Mouse (Mus musculus): ENCODE measurements around the gene Adgrb3. TPM values are rescaled to one million over a fixed set of nuclear protein-coding genes. Genes with fewer than 3 reads are reported as not detected.
A peak's percentile ranks its signal among the peaks of the same experiment; 100 is the strongest.

Gene Adgrb3
- total RNA-seq, 2 experiments from 2014 or later: not detected

DNA sequence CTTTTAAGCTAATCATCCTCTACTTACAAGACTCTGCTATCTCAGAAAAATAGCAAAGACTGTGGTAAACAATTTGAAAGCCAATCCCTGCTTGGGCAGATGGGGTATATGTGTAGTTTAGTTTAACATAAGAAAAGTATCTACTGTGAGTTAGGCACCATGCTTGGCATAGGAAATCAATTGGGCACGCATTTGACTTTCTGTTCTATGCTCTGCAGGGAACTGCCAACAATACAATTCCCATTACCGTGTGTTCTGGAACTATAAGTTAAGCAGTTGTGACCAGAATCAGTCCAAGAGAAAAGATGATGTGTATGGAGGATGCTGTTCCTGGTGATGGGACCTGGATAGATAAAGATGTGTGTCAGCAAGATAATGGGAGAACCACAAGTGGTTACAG, 517.2 kb downstream of the Adgrb3 start:
- no peak for ATAC-seq (replicated peaks; ENCODE audit: poor library complexity)

DNA sequence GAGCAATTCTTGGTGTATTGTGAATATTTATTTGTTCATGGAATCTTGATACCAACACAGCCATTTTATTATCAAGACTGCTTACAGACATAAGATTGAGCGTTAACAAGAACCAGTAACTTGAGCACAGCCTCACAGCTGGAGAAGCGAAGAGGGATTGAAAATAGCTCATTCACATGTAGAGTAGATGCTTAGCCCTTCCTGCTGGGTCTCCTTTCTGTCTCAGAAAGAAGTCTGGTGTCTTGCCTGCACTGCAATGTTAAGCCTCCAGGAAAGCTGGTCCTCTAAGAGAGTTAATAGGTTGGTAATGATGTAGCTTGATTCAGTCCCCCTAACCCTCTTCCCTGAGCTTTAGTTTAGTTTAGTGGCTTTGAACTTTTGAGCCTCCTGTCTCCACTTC, 519.4 kb downstream of the Adgrb3 start:
- no peak for ATAC-seq (replicated peaks; ENCODE audit: poor library complexity)

DNA sequence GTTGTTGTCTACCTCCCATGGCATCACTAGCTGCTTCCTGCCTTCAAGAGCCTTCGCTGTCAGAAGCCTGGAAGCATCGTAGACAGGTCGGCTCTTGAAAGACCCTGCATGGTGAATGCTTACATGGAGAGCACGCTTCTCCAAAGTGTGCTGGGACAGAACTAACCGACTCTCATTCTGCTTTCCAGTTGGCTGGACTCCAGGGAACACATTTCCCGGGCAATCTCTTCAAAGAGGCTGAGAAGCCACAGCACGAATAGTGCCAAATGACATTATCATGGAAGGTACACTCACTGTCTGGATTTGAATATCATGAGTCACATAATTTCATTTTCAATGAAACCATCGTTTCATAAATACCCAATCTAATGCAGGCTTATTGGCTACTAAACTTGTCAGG, 548.0 kb downstream of the Adgrb3 start:
- no peak for ATAC-seq (replicated peaks; ENCODE audit: poor library complexity)

DNA sequence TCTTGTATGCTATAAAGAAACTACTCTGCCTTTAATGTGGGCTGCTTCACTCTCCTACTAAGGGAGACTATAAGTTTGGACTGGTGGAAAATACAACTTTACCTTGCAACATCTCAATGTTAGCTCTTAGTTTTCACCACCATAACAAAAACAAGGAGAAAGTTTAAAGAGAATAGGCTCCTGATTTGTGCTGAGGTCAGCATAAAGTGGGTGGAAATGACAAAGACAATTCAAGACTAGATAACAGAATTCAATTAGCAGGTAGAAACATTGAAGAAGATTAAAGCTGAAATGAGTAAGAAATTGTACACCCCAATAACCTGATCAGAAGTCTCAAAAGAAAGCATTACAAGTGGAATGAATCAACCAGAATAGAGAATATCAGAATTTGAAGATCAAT, 578.9 kb downstream of the Adgrb3 start:
- no peak for ATAC-seq (replicated peaks; ENCODE audit: poor library complexity)

DNA sequence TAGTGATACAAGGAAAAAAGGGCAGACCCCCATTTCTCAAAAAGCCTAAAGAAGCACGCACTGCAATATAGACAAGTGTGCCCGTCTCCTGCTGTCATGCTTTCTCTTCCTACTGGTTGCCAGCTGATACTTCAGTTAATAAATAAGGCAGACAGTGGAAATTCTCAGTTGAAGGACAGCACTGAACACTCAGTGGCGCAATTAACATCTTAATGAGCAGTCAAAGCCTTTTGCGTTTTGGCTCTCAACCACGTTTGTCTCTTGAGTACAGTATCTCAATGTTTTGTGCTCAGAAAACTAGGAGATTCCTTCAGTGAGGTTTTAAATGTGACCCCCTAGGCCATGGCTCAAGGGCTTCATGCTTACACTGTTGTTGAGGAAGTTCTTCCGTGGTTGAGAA, 587.1 kb downstream of the Adgrb3 start:
- no peak for ATAC-seq (replicated peaks; ENCODE audit: poor library complexity)

DNA sequence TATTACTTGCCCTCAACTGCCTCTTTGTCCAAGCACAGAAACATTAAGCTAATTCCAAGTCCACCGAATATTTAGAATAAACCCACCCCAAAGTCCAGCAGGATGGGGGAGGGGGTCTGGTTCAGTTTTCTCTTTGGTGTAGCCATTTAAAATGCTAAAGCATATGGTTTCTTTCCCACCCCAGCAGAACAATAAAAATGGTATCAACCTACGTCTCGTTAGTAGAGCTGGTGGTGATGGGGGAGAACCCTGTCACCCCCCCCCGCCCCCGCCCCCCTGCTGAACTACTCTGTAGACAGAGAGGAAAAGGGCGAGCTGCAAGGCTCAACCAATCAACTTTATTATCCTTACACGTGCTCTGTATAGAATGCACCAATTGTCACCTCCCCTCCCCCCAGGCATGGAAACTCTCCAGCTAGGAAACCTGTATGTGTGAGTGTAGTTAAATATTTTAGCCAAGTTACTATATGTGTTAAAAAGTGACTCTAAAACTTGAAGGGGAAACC, 600.2 kb downstream of the Adgrb3 start:
- no peak for ATAC-seq (replicated peaks; ENCODE audit: poor library complexity)

DNA sequence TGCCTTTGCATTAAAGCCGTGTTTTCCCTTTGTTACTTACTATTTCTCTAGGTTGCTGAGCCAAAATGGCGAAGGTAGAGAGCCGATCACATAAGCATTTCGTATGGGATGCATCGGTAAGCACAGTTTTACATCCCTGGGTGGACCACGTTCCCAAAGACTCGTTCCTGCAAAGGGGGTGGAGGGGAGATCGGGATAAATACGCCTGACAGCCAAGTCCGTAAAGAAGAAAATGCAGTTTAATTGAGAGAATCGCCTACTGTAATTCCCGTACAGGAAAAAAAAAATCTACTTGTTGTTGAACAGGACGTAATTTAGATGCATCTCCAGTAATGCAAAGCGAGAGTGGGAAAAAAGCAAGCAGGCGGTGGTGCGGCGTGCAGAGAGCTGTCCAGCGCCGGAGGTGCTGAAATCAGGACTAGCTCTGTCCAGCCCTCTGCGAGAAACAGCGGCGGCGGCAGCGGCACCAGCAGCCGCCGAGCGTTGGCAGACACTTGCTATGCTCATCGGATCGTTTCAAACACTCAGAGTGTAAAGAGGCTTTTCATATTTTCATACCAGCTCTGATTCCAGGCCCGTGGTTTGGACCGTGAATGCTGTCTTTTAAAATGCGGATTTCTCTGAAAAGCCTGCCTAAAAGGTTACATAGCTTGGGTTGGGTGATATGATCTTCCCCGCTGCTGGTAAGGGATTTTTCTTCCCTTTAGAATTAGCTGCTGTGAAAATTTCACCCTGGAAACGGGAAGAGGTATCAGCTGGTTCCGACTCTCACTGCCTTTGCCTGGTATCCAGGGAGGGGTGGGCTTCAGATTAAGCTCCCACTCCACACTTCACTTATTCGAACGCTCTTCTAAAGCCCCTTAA, 600.9 kb downstream of the Adgrb3 start:
- peak; percentile 81 for ATAC-seq (replicated peaks; ENCODE audit: poor library complexity)

DNA sequence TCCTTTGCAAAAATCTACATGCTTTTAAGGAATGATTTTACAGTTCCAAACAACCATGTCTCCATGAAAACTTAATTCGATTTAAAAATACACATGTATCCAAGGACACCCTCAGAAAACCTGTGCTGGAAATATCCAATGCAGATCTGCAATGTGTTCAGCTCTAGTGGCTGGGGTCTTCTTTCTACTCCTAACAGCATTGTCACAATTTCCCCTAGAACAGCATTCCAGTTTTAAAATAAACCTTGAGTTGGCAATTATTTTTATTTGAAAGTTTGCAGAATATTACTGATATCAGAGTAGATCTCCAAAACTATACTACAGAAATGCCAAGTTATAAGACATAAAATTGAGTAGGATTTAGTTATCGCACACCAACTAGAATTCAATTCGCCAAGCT, 601.6 kb downstream of the Adgrb3 start:
- ATAC-seq (replicated peaks; ENCODE audit: poor library complexity): no peak

DNA sequence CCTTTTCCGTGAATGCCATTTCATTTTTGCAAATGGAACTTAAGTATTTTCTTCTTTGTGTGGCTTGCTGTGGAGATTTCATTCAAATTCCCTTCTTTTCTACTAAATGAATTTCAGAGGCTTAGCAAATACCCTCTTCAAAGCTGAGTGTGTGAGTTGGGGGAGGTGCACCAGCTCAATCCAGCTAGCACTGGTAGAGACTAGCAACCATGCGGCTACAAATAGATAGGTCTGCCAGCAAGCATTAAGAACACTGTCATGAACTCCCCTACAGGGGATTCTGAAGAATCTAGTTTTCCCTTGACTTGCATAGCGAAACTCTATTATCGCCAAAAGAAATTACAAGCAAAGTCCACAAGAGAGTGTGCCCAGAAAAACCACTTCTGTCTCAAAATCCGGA, 624.9 kb downstream of the Adgrb3 start:
- no peak for ATAC-seq (replicated peaks; ENCODE audit: poor library complexity)

DNA sequence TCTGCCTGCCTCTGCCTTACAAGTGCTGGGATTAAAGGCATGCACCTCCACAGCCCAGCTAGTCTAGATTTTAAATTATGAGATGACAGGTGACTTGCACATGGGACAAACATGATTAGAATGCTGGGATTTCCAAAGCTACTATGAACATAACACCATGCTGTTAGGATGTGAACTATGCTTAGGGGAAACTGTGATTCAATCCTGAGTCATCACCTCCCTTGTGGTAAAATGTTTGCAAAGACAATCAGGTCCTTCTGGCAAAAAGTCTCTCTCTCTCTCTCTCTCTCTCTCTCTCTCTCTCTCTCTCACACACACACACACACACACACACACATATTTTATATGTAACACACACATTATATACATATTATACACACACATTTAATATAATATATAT, 630.1 kb downstream of the Adgrb3 start:
- no peak for ATAC-seq (replicated peaks; ENCODE audit: poor library complexity)

DNA sequence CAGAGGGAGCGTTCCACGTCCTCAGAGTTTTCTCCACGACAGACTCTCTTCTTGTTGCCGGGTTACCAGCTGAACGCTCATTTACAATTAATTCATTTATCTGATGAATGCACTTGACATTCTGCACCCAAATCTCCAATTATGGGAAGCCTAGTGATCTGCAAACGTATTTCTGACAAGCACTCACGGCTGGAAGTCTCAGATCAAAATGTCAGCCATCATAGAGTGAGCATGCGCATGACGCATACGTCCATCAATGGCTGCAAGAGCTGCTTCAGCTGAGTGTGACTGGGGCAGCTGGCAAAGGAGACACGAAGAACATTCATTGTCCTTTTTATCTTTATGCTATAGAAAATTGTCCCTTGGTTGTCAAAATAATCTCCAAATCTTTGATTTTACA, 637.5 kb downstream of the Adgrb3 start:
- ATAC-seq (replicated peaks; ENCODE audit: poor library complexity): no peak

DNA sequence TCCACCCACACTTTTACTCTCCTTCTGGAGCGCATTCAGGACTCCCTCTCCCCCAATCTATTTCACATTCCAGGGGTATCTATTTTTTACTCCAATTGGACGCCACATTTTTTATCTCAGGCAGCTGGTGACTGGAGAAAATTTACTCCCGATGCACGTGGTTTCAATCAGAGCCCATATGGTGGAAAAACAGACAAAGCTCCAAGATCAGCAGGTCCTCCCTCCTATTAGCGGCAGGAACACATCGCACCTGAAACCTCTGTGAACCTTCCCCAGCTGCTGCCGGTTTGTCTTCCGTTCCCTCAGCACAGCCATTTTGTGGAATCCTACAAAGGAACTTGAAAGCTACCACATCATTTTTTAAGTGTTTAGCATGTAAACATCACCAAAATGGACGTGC, 640.2 kb downstream of the Adgrb3 start:
- no peak for ATAC-seq (replicated peaks; ENCODE audit: poor library complexity)

DNA sequence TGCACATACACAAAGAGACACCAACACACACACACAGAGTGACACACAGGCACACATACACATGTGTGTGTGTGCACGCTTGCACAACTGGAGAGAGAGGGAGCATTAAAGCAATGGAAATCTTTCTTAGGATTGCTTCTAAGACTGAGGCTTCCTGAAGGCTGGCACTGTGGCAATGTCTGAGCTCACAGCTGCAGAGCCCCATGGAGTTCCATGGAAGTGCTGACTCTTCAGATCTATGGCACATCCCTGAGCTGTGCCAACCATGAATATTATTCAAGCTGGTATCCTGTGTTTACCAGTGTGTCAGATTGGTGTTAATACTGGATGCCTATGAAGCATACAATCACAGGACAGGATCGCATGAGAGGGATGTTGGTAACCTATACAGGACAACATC, 643.6 kb downstream of the Adgrb3 start:
- no peak for ATAC-seq (replicated peaks; ENCODE audit: poor library complexity)

DNA sequence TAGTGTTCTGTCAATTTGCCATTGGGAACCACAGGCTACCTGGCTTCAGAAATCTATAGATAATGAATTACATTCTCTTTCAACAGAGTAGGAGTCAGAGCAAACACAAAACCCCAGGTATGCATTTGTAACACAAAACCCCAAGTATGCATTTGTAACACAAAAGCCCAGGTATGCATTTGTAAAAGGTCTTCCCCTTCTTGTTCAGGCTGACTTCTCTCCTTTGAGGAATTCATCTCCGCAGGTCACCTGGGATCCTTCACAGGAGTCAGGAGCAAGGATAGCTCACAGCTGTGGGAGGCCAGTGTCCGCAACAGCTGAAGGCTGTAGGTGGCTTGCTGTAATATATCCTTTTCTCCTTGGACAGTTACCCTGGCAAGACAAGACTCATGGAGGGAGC, 647.6 kb downstream of the Adgrb3 start:
- no peak for ATAC-seq (replicated peaks; ENCODE audit: poor library complexity)

DNA sequence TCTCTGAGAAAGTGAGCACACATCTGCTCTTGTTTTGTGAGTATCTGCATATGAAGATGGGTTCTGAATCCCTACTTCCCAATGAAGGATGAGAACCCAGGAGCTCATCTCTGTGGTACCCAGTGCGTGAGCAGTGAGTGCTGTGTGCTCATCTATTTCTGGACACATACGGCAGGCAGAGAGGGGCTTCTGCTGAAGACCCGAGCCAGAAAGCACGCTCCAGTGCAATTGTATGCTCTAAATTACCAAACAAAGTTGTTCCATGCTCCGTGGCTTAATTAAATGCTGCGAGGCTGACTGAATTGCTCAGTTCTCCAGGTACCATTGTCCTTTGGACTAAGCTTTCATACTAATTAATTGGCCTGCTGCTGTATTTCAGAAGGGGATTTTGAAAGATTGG, 648.9 kb downstream of the Adgrb3 start:
- ATAC-seq (replicated peaks; ENCODE audit: poor library complexity): no peak

DNA sequence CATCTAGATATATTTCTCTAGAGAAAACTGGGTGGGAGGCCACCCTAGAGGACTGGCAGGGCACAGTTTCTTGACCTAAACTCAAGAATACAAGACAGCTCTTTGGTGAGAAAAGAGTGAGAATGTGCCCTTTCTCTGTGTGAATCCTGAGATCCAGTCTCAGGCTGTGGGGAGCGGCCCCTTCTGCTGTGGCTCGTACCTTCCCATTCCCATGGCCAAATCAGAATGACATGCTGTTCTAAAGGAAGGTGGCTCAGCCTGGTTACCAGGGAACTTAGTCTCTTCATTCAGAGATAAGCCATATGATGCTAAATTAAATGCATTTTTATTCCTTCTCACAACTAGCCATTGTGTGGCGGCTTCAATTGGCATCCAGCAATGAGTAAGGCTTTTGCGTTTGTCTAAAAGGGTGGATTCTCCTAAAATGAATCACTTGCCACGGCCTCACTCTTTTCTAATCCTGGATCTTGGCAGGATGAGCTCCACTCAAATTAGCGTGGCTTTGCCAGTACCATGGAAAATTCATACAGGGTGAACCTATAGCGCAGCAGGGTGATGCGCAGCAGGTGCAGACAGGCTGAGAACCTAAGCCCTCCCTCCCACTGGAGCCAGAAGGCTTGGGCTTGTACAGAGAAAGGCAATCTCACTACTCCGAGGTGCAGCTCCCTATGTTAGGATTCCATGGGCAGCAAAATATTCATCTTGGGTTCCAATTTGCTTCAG, 649.5 kb downstream of the Adgrb3 start:
- no peak for ATAC-seq (replicated peaks; ENCODE audit: poor library complexity)

DNA sequence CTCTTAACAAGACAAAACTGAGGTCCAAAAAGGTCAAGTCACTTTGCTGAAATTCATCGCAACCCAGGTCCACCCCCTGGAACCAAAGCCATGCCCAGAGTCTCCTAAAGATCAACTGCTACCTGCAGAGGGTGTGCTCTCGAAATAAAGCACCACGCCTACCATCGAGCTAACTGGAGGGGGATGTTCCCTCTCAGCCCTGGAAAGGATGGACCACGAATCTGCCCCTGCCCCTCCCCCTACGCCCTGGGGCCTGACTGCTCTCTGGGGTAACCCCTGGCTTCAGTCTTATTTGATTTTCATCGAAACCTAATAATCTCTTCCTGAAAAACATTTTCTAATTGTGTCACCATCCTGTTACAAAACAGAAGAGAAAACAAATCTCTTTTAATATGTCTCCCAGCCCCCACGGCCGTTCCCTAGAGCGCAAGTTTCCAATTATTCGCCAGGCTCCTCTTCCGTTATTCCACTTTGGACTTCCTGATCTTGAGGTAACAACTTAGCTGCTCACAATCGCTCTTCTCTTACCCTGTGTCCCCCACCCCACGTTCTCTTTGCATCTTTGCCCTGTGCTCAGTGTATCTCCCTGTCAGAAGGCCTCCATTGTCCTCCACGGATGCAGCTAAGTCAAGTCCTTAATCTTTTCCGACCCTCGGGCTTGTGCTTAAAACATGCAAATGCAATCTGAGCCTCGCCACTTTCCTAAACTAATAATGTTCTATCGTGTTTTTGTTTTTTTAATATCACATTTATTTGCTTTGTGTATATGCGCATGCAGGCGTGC, 651.0 kb downstream of the Adgrb3 start:
- no peak for ATAC-seq (replicated peaks; ENCODE audit: poor library complexity)

DNA sequence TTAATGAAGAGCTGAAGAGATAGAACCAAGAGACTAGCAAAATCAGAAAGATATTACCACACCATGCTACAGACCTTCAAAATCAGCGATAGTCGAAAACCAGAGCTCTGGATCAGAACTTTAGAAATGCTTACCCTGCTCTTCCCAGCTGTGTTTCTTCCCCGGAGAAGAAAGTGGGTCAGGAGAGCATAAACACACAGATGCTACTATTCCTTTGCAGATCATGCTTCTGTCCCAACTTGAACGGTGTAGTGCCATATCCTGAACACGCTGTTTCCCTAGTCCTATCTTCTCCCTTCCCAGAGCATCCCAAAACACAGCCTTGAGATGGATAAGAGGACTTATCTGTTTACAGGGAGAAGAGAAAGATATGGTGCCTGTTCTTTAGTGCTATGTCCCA, 662.4 kb downstream of the Adgrb3 start:
- ATAC-seq (replicated peaks; ENCODE audit: poor library complexity): no peak

DNA sequence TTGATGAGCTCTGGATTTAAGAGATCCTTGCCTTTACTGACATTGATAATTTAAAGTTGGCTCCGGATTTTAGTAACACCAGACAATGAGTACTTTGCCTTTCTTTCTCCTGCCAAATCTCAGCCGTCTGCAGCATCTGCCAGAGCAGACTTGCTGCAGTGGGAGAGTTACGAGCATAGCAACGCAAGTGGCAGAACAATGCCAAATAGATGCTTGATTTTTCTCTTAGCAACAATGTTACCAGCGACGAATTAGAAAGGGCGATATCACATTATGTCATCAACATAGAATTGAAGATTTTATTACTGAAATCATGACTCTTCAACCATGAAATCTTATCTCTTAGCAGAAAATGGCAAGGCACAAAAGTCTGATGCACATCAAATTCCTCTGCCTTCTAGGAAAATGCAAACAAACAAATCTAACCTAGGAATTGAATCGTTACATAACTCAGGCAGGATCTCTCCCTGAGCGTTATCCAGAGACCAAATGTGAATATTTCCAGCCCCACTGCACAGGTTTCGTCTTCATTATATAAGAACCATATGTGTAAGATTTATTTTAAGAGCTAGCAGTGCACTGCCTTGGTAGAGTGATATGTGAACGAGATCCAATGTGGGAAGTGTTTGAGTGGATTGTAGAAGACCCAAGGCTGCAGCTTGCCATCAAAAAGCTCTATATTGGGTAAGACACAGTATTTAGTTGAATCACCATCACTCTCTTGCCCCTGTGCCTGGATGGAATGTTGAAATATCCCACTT, 663.3 kb downstream of the Adgrb3 start:
- no peak for ATAC-seq (replicated peaks; ENCODE audit: poor library complexity)

DNA sequence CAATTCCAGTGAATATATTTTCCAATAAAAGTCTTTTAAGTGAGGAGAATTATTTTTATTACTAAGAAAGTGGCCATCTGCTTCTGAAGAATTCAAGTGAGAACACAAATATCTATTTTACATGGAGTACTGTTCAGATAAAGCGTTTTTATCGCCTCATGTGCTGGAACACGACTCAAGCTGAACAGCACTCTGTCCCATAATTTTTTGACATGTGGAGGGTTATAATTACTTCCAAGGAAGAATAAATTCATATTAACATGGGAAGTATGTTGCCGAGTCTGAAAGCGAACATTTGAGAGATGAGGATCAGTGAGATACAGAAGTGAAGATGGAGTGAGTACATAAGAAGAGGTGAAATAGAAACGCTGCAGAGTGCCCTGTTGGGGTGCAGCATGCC, 665.9 kb downstream of the Adgrb3 start:
- no peak for ATAC-seq (replicated peaks; ENCODE audit: poor library complexity)

DNA sequence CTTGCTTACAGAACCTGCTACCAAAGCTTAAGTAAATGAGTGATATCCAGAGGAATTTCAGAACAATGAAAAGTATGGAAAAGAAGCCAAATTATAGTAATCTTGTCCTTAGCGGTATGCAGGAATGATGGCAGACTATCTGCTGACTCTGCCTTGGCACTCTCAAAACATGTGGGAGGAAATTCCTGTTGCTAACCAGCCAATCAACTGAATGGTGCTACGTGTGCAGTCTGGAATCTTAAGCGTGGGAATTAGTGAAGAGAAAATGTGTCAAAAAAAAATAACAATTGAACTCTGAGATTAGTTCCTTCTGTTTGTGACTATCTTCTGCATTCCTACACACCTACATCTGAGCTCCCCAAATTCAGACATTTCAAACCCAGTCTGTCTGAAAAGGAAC, 683.3 kb downstream of the Adgrb3 start:
- ATAC-seq (replicated peaks; ENCODE audit: poor library complexity): no peak
